Mouse (Mus musculus): Measurements from ENCODE around the gene Cd300e.
"Not testable (repeated sequence)": the region's sequence is repeated elsewhere in the genome, so short reads cannot be mapped to it uniquely, and the experiment has no call there.

Gene Cd300e

GRCm38 (mm10) chr11:115026912-115027311, 35.1 kb downstream of the Cd300e start, which contains the start of gene Cd300ld4:
TSS of gene Cd300ld4 (minus strand) at chr11:115027012.
- in situ Hi-C loops (cut with MboI; ENCODE audit: unreplicated experiment in 2 of 2) = not testable (repeated sequence)

- in situ Hi-C loops (cut with MboI; ENCODE audit: unreplicated experiment in 2 of 2) = not testable (repeated sequence)
Observed at GRCm38 (mm10) chr11:115016093-115016492, 45.9 kb downstream of the Cd300e start, which contains the start of gene Cd300ld2. TSS of gene Cd300ld2 (minus strand) at chr11:115016193.

- in situ Hi-C loops (cut with MboI; ENCODE audit: unreplicated experiment in 2 of 2) = no loop called here
Observed at GRCm38 (mm10) chr11:115004070-115004469, 57.9 kb downstream of the Cd300e start.

Measured in v-Abl transformed pro-B cells (cell line).